Mouse (Mus musculus) limb, embryonic 14.5 days (tissue): Measurements from ENCODE around the gene Lrp6. TPM values are rescaled to one million over a fixed set of nuclear protein-coding genes. Genes with fewer than 3 reads are reported as not detected.

Source experiments
- ATAC-seq: fragments of 200-750 bp; cut with Nextera tagmentation; 2 replicates; pipeline ENCODE4 v1.8.0; 2017; ENCODE audit warnings: low read depth, moderate number of reproducible peaks, moderate TSS enrichment; ENCODE audit not compliant: low FRiP score
- DNase-seq: peaks from one replicate; pipeline ENCODE4 v3.0.0-alpha.2; 2015; ENCODE audit warnings: low spot score
- H3K27ac ChIP-seq: fragments of 300-500 bp; sonication (generic); replicated peaks from 2 replicates; pipeline ENCODE4 v1.5.1; 2014; ENCODE audit warnings: low read depth, mild to moderate bottlenecking, low read length, moderate library complexity, mixed read lengths
- H3K27me3 ChIP-seq: fragments of 300-500 bp; sonication (generic); 2 replicates; pipeline ENCODE4 v1.6.1; 2014; ENCODE audit warnings: low read length, mixed read lengths; ENCODE audit not compliant: control insufficient read depth, insufficient read depth
- H3K36me3 ChIP-seq: fragments of 300-500 bp; sonication (generic); 2 replicates; pipeline ENCODE4 v1.6.1; 2014; ENCODE audit warnings: mild to moderate bottlenecking, low read length, moderate library complexity, mixed read lengths; ENCODE audit not compliant: control insufficient read depth, insufficient read depth
- H3K4me1 ChIP-seq: fragments of 300-500 bp; sonication (generic); 2 replicates; pipeline ENCODE4 v1.6.1; 2014; ENCODE audit warnings: antibody characterized with exemption, low read length, mixed read lengths; ENCODE audit not compliant: control insufficient read depth, insufficient read depth
- H3K4me2 ChIP-seq: fragments of 300-500 bp; sonication (generic); replicated peaks from 2 replicates; pipeline ENCODE4 v1.6.1; 2014; ENCODE audit warnings: low read depth, mild to moderate bottlenecking, low read length, moderate library complexity; ENCODE audit not compliant: severe bottlenecking
- H3K4me3 ChIP-seq: fragments of 300-500 bp; sonication (generic); replicated peaks from 2 replicates; pipeline ENCODE4 v1.5.1; 2014; ENCODE audit warnings: low read length
- H3K9ac ChIP-seq: fragments of 300-500 bp; sonication (generic); 2 replicates; pipeline ENCODE4 v1.6.1; 2014; ENCODE audit warnings: mild to moderate bottlenecking, low read depth, low read length, moderate library complexity; ENCODE audit not compliant: severe bottlenecking
- H3K9me3 ChIP-seq: fragments of 300-500 bp; sonication (generic); 2 replicates; pipeline ENCODE4 v1.6.1; 2016; ENCODE audit warnings: low read length; ENCODE audit not compliant: control insufficient read depth
- POLR2A ChIP-seq: fragments of 200-500 bp; IDR thresholded peaks from 2 replicates; pipeline ENCODE4 v1.8.0; 2012; ENCODE audit warnings: inconsistent platforms, mild to moderate bottlenecking, moderate library complexity, borderline replicate concordance; ENCODE audit not compliant: insufficient read depth, insufficient read length; ENCODE audit errors: extremely low read depth
- WGBS: fragments of 180-500 bp; shearing (Covaris S2); extraction: QIAGEN DNeasy Blood & Tissue Kit; methylation state at CpG from one replicate; pipeline ENCODE4 v1.1.7; 2014; 5-methylcytosine and 5-hydroxymethylcytosine counted together
- polyA plus RNA-seq, 2 experiments: library from polyadenylated mRNA; depleted of rRNA in 1 of 2; stranded (reverse) in 1 of 2; unstranded in 1 of 2; fragments of >200 nt; fragmentation: Nextera tagmentation in 1 of 2; extraction: Ambion mirVana in 1 of 2; gene quantifications; 2 replicates each; pipeline versions ENCODE4 v1.2.1 to v1.2.3; 2012 to 2014

Lrp6 gene
- polyA plus RNA-seq, 2 experiments = 39.5 to 42.7 TPM

- ATAC-seq (no peak), DNase-seq (no peak)
- Histone ChIP-seq H3K27ac (no peak overlapping the region), H3K9ac (no peak overlapping the region), H3K4me2 (no peak overlapping the region), H3K4me1 (0 out of 2 replicates have a peak, but pooled peaks cover 17% of the 10 kb centered on the region), H3K9me3 (no peaks in the 10 kb centered on the region), H3K4me3 (no peak overlapping the region), H3K27me3 (no peaks in the 10 kb centered on the region), H3K36me3 (peaks cover 11% of the 10 kb centered on the region)
- TF ChIP-seq POLR2A = no peak
- 84% methylated on average over 6 of the region's 6 CpGs for WGBS
Measured at GRCm38 (mm10) chr6:134540161-134540560, 26.6 kb downstream of the Lrp6 start.

GRCm38 (mm10) chr6:134539459-134539858, 27.3 kb downstream of the Lrp6 start:
- peaks cover 11% of the 10 kb centered on the region for H3K36me3 ChIP-seq
- no peaks in the 10 kb centered on the region for H3K27me3 ChIP-seq
- H3K4me1 ChIP-seq = 0 out of 2 replicates have a peak, but pooled peaks cover 13% of the 10 kb centered on the region
- no peaks in the 10 kb centered on the region for H3K9me3 ChIP-seq
- no peak overlapping the region for H3K9ac ChIP-seq
- DNase-seq (no peak), ATAC-seq (no peak)
- no peak overlapping the region for H3K4me3 ChIP-seq
- 92% methylated on average over 3 of the region's 3 CpGs for whole genome bisulfite sequencing
- H3K27ac ChIP-seq = no peak overlapping the region
- TF ChIP-seq POLR2A = no peak
- H3K4me2 ChIP-seq = no peak overlapping the region

- 0 out of 2 replicates have a peak, but pooled peaks cover 6% of the 10 kb centered on the region for H3K4me1 ChIP-seq
- peaks cover 11% of the 10 kb centered on the region for H3K36me3 ChIP-seq
- no peak overlapping the region for H3K9ac ChIP-seq
- H3K9me3 ChIP-seq = no peaks in the 10 kb centered on the region
- no peak for ATAC-seq
- no peak overlapping the region for H3K4me3 ChIP-seq
- no peak for TF ChIP-seq POLR2A
- DNase-seq = no peak
- no peak overlapping the region for H3K27ac ChIP-seq
- WGBS = 89% methylated on average over 4 of the region's 4 CpGs
- no peak overlapping the region for H3K4me2 ChIP-seq
- no peaks in the 10 kb centered on the region for H3K27me3 ChIP-seq
Measured at GRCm38 (mm10) chr6:134538805-134539204, 28.0 kb downstream of the Lrp6 start.

GRCm38 (mm10) chr6:134537461-134538117, 29.2 kb downstream of the Lrp6 start:
- 0 out of 2 replicates have a peak, but pooled peaks cover 3% of the 10 kb centered on the region for H3K4me1 ChIP-seq
- WGBS = 79% methylated on average over 10 of the region's 10 CpGs
- H3K9ac ChIP-seq = no peak overlapping the region
- H3K9me3 ChIP-seq = no peaks in the 10 kb centered on the region
- DNase-seq = no peak
- H3K27ac ChIP-seq = no peak overlapping the region
- H3K4me3 ChIP-seq = no peak overlapping the region
- TF ChIP-seq POLR2A = no peak
- no peak for ATAC-seq
- no peaks in the 10 kb centered on the region for H3K27me3 ChIP-seq
- H3K36me3 ChIP-seq = peaks cover 11% of the 10 kb centered on the region
- no peak overlapping the region for H3K4me2 ChIP-seq

GRCm38 (mm10) chr6:134535169-134535568, 31.6 kb downstream of the Lrp6 start:
- Histone ChIP-seq H3K27ac (no peak overlapping the region), H3K4me3 (no peak overlapping the region), H3K27me3 (no peaks in the 10 kb centered on the region), H3K4me1 (0 out of 2 replicates have a peak, but pooled peaks cover 3% of the 10 kb centered on the region), H3K36me3 (peaks cover 5% of the 10 kb centered on the region), H3K9me3 (no peaks in the 10 kb centered on the region), H3K9ac (no peak overlapping the region), H3K4me2 (no peak overlapping the region)
- DNase-seq = no peak
- ATAC-seq = no peak
- 44% methylated on average over 7 of the region's 7 CpGs for WGBS
- TF ChIP-seq POLR2A = no peak
